ENCODE assay signal across 9 mouse cellular contexts in genomic region chr11:48838879-48839680, GRCm38 (mm10). TPM values are rescaled to one million over a fixed set of nuclear protein-coding genes. Genes with fewer than 3 reads are reported as not detected.
DNase-seq lines count a peak whose midpoint lies in the region; ATAC-seq and TF ChIP-seq lines count a peak whose summit lies in the region.
"Had no signal": no experiment of that assay in that cellular context is flagged by ENCODE, and none has a peak within 500 bp of the region (broad histone marks: within the 10 kb centered on the region; RNA-seq: fewer than 3 reads in every experiment).

No protein-coding gene starts in this region.

- TF ChIP-seq CTCF in E14TG2a.4 (conservative IDR thresholded peaks at IDR 0.05; ENCODE audit: low read length) = no peak

- peak overlapping the region; percentile 82; the same call in 1 of the 2 replicates for H3K4me2 ChIP-seq in heart, embryonic 16.5 days (ENCODE audit: low read depth, low read length)
- peak overlapping the region; percentile 89 for H3K4me2 ChIP-seq in forebrain, embryonic 15.5 days (replicated peaks)
- H3K4me2 ChIP-seq in midbrain, embryonic 11.5 days = peak overlapping the region; percentile 89

- peak overlapping the region; percentile 91 for H3K4me3 ChIP-seq in heart, embryonic 16.5 days (ENCODE audit: low read length)
- H3K4me3 ChIP-seq in E14TG2a.4 (replicated peaks; ENCODE audit: low read length) = peak overlapping the region; percentile 88
- H3K4me3 ChIP-seq in forebrain, embryonic 15.5 days = peak overlapping the region; percentile 97; the same call in 1 of the 2 replicates
- H3K4me3 ChIP-seq in midbrain, embryonic 11.5 days (ENCODE audit: low read depth, low read length) = no peak overlapping the region

- peaks cover 11% of the 10 kb centered on the region for H3K4me1 ChIP-seq in heart, embryonic 16.5 days (ENCODE audit: control insufficient read depth, insufficient read depth, low read length)
- H3K4me1 ChIP-seq in E14TG2a.4 (replicated peaks; ENCODE audit: low read depth, low read length) = peaks cover 52% of the 10 kb centered on the region
- peaks cover 19% of the 10 kb centered on the region for H3K4me1 ChIP-seq in forebrain, embryonic 15.5 days
- peaks cover 9% of the 10 kb centered on the region for H3K4me1 ChIP-seq in midbrain, embryonic 11.5 days (ENCODE audit: control insufficient read depth, insufficient read depth, low read length)

- ATAC-seq in heart, embryonic 16.5 days (replicated peaks; ENCODE audit: extremely low read depth, insufficient read depth, low FRiP score) = no peak
- no peak for ATAC-seq in forebrain, embryonic 15.5 days (replicated peaks)
- no peak for ATAC-seq in midbrain, embryonic 11.5 days (ENCODE audit: low FRiP score)
- no peak for ATAC-seq in cerebellum, adult (ENCODE audit: insufficient number of reproducible peaks, low FRiP score, low TSS enrichment)

- no peak overlapping the region for H3K9ac ChIP-seq in heart, embryonic 16.5 days (ENCODE audit: low read length)
- 0 out of 2 replicates have a peak overlapping the region, but pooled peaks have one; percentile 75 for H3K9ac ChIP-seq in forebrain, embryonic 15.5 days (replicated peaks)
- H3K9ac ChIP-seq in midbrain, embryonic 11.5 days (ENCODE audit: low read length) = no peak overlapping the region

- DNase-seq in heart, adult 18-20 months = no peak
- no peak for DNase-seq in midbrain, embryonic 11.5 days (ENCODE audit: low spot score, missing footprints)
- no peak for DNase-seq in T-cell, adult 2 months (ENCODE audit: low spot score)
- no peak for DNase-seq in cerebellum, postnatal 36 days

- no peak overlapping the region for H3K27ac ChIP-seq in heart, embryonic 16.5 days (ENCODE audit: low read length)
- no peak overlapping the region for H3K27ac ChIP-seq in forebrain, embryonic 15.5 days (replicated peaks)
- H3K27ac ChIP-seq in midbrain, embryonic 11.5 days (ENCODE audit: low read depth, low read length) = no peak overlapping the region

- WGBS in heart, embryonic 16.5 days = 72% methylated on average over 10 of the region's 10 CpGs
- 70% methylated on average over 10 of the region's 10 CpGs for WGBS in forebrain, embryonic 15.5 days
- 72% methylated on average over 10 of the region's 10 CpGs for WGBS in midbrain, embryonic 11.5 days

- no peaks in the 10 kb centered on the region for H3K36me3 ChIP-seq in heart, embryonic 16.5 days (ENCODE audit: control insufficient read depth, insufficient read depth)
- no peaks in the 10 kb centered on the region for H3K36me3 ChIP-seq in E14TG2a.4 (ENCODE audit: insufficient read depth, low read length)
- H3K36me3 ChIP-seq in forebrain, embryonic 15.5 days = no peaks in the 10 kb centered on the region
- no peaks in the 10 kb centered on the region for H3K36me3 ChIP-seq in midbrain, embryonic 11.5 days (ENCODE audit: control insufficient read depth, insufficient read depth, low read length)
- H3K36me3 ChIP-seq: G1E had no signal

- no peaks in the 10 kb centered on the region for H3K27me3 ChIP-seq in heart, embryonic 16.5 days (ENCODE audit: control insufficient read depth, insufficient read depth, low read length)
- H3K27me3 ChIP-seq in E14TG2a.4 (ENCODE audit: insufficient read depth, low read length) = peaks cover 45% of the 10 kb centered on the region
- no peaks in the 10 kb centered on the region for H3K27me3 ChIP-seq in forebrain, embryonic 15.5 days
- peaks cover 25% of the 10 kb centered on the region for H3K27me3 ChIP-seq in midbrain, embryonic 11.5 days (ENCODE audit: control insufficient read depth, insufficient read depth, low read length)

- H3K9me3 ChIP-seq in heart, embryonic 16.5 days (replicated peaks; ENCODE audit: control insufficient read depth, low read length) = no peaks in the 10 kb centered on the region
- no peaks in the 10 kb centered on the region for H3K9me3 ChIP-seq in E14TG2a.4 (ENCODE audit: low read length)
- H3K9me3 ChIP-seq in forebrain, embryonic 15.5 days = no peaks in the 10 kb centered on the region
- no peaks in the 10 kb centered on the region for H3K9me3 ChIP-seq in midbrain, embryonic 11.5 days (ENCODE audit: control insufficient read depth, low read length)
- H3K9me3 ChIP-seq: G1E had no signal

RNA-seq across cellular contexts. Expression of gene Gm12184, which starts 12.6 kb away (rescaled TPM):
- polyA plus RNA-seq in heart, embryonic 16.5 days (2015; fragmentation: Nextera tagmentation; extraction: Ambion mirVana) = 0.55 and 0.66 TPM in 2 replicates
- total RNA-seq in heart, adult 18-20 months (2021) = 1 to 10 TPM; 2.4 to 2.8 TPM
- polyA plus RNA-seq in forebrain, embryonic 15.5 days (2015; fragmentation: Nextera tagmentation; extraction: Ambion mirVana) = 4.5 and 5.8 TPM in 2 replicates
- 7.4 and 11.5 TPM in 2 replicates for polyA plus RNA-seq in midbrain, embryonic 11.5 days (2014; fragmentation: Nextera tagmentation; extraction: Ambion mirVana)

RNA-seq across cellular contexts. Expression of gene Trim7, which starts 13.1 kb away (rescaled TPM):
- 0.89 and 0.98 TPM in 2 replicates for polyA plus RNA-seq in heart, embryonic 16.5 days (2015; fragmentation: Nextera tagmentation; extraction: Ambion mirVana)
- 10 to 100 TPM; 13.2 to 13.7 TPM for total RNA-seq in heart, adult 18-20 months (2021)
- polyA plus RNA-seq in forebrain, embryonic 15.5 days (2015; fragmentation: Nextera tagmentation; extraction: Ambion mirVana) = 1.4 and 1.7 TPM in 2 replicates
- 0.40 and 0.73 TPM in 2 replicates for polyA plus RNA-seq in midbrain, embryonic 11.5 days (2014; fragmentation: Nextera tagmentation; extraction: Ambion mirVana)

RNA-seq across cellular contexts. Expression of gene Trim41, which starts 21.9 kb away (rescaled TPM):
- 4.2 and 4.3 TPM in 2 replicates for polyA plus RNA-seq in heart, embryonic 16.5 days (2015; fragmentation: Nextera tagmentation; extraction: Ambion mirVana)
- 10 to 100 TPM; 18.9 to 20.0 TPM for total RNA-seq in heart, adult 18-20 months (2021)
- polyA plus RNA-seq in forebrain, embryonic 15.5 days (2015; fragmentation: Nextera tagmentation; extraction: Ambion mirVana) = 6.0 and 6.3 TPM in 2 replicates
- 3.6 and 3.9 TPM in 2 replicates for polyA plus RNA-seq in midbrain, embryonic 11.5 days (2014; fragmentation: Nextera tagmentation; extraction: Ambion mirVana)

RNA-seq across cellular contexts. Expression of gene Irgm1, which starts 32.4 kb away (rescaled TPM):
- 11.6 and 14.5 TPM in 2 replicates for polyA plus RNA-seq in heart, embryonic 16.5 days (2015; fragmentation: Nextera tagmentation; extraction: Ambion mirVana)
- 10 to 100 TPM; 13.2 to 18.6 TPM for total RNA-seq in heart, adult 18-20 months (2021)
- 1.6 and 1.9 TPM in 2 replicates for polyA plus RNA-seq in forebrain, embryonic 15.5 days (2015; fragmentation: Nextera tagmentation; extraction: Ambion mirVana)
- polyA plus RNA-seq in midbrain, embryonic 11.5 days (2014; fragmentation: Nextera tagmentation; extraction: Ambion mirVana) = 2.2 and 2.3 TPM in 2 replicates

RNA-seq across cellular contexts. Expression of gene Rack1, which starts 38.9 kb away (rescaled TPM):
- polyA plus RNA-seq in heart, embryonic 16.5 days (2015; fragmentation: Nextera tagmentation; extraction: Ambion mirVana) = 382 and 390 TPM in 2 replicates
- total RNA-seq in heart, adult 18-20 months (2021) = 100 to 1,000 TPM; 394 to 434 TPM
- 475 and 481 TPM in 2 replicates for polyA plus RNA-seq in forebrain, embryonic 15.5 days (2015; fragmentation: Nextera tagmentation; extraction: Ambion mirVana)
- 592 and 633 TPM in 2 replicates for polyA plus RNA-seq in midbrain, embryonic 11.5 days (2014; fragmentation: Nextera tagmentation; extraction: Ambion mirVana)
